Mouse (Mus musculus): ENCODE measurements around the gene Agrn. TPM values are rescaled to one million over a fixed set of nuclear protein-coding genes. Genes with fewer than 3 reads are reported as not detected.

Agrn gene
- polyA plus RNA-seq, 1 experiment from 2014 or later: 15.1 TPM

GRCm38 (mm10) chr4:156234021-156234501 lies 36.8 kb upstream of the Agrn start:
- Histone ChIP-seq H3K4me1 (replicated peaks; ENCODE audit: control insufficient read depth, insufficient read depth, low read length) (0 out of 2 replicates have a peak, but pooled peaks cover 4% of the 10 kb centered on the region), H3K9ac (ENCODE audit: low read depth, low read length) (peak overlapping the region; percentile 49), H3K4me3 (ENCODE audit: low read depth, low read length) (peak overlapping the region; percentile 77), H3K9me3 (ENCODE audit: control insufficient read depth) (no peaks in the 10 kb centered on the region), H3K27me3 (replicated peaks; ENCODE audit: control insufficient read depth, insufficient read depth, low read length) (no peaks in the 10 kb centered on the region), H3K27ac (ENCODE audit: low read depth, low read length) (no peak overlapping the region), H3K4me2 (replicated peaks; ENCODE audit: low read depth) (peak overlapping the region; percentile 94), H3K36me3 (ENCODE audit: control insufficient read depth, insufficient read depth) (peaks cover 27% of the 10 kb centered on the region)
- no peak for TF ChIP-seq CTCF (IDR thresholded peaks at IDR 0.05; ENCODE audit: low read depth)
- WGBS: 12% methylated on average over 17 of the region's 17 CpGs
- no peak for ATAC-seq

GRCm38 (mm10) chr4:156228393-156229024 lies 31.2 kb upstream of the Agrn start:
- Histone ChIP-seq H3K4me3 (ENCODE audit: low read depth, low read length) (peak overlapping the region; percentile 38), H3K4me1 (replicated peaks; ENCODE audit: control insufficient read depth, insufficient read depth, low read length) (0 out of 2 replicates have a peak, but pooled peaks cover 5% of the 10 kb centered on the region), H3K9me3 (ENCODE audit: control insufficient read depth) (no peaks in the 10 kb centered on the region), H3K36me3 (ENCODE audit: control insufficient read depth, insufficient read depth) (peaks cover 23% of the 10 kb centered on the region), H3K9ac (ENCODE audit: low read depth, low read length) (peak overlapping the region; percentile 8; the same call in 1 of the 2 replicates), H3K4me2 (replicated peaks; ENCODE audit: low read depth) (peak overlapping the region; percentile 71), H3K27me3 (replicated peaks; ENCODE audit: control insufficient read depth, insufficient read depth, low read length) (no peaks in the 10 kb centered on the region), H3K27ac (ENCODE audit: low read depth, low read length) (no peak overlapping the region)
- no peak for TF ChIP-seq CTCF (IDR thresholded peaks at IDR 0.05; ENCODE audit: low read depth)
- peak; percentile 64 for ATAC-seq
- 22% methylated on average over 12 of the region's 12 CpGs for WGBS

GRCm38 (mm10) chr4:156227752-156228392 lies 30.6 kb upstream of the Agrn start:
- Histone ChIP-seq H3K9me3 (ENCODE audit: control insufficient read depth) (no peaks in the 10 kb centered on the region), H3K4me3 (ENCODE audit: low read depth, low read length) (peak overlapping the region; percentile 38), H3K4me2 (replicated peaks; ENCODE audit: low read depth) (peak overlapping the region; percentile 71), H3K9ac (ENCODE audit: low read depth, low read length) (peak overlapping the region; percentile 8; the same call in 1 of the 2 replicates), H3K27me3 (replicated peaks; ENCODE audit: control insufficient read depth, insufficient read depth, low read length) (no peaks in the 10 kb centered on the region), H3K27ac (ENCODE audit: low read depth, low read length) (peak overlapping the region; percentile 50; the same call in 1 of the 2 replicates), H3K4me1 (replicated peaks; ENCODE audit: control insufficient read depth, insufficient read depth, low read length) (0 out of 2 replicates have a peak, but pooled peaks cover 5% of the 10 kb centered on the region), H3K36me3 (ENCODE audit: control insufficient read depth, insufficient read depth) (peaks cover 19% of the 10 kb centered on the region)
- WGBS: 29% methylated on average over 18 of the region's 18 CpGs
- ATAC-seq: peak; percentile 56
- no peak for TF ChIP-seq CTCF (IDR thresholded peaks at IDR 0.05; ENCODE audit: low read depth)

- no peak for ATAC-seq
- no peaks in the 10 kb centered on the region for H3K27me3 ChIP-seq (replicated peaks; ENCODE audit: control insufficient read depth, insufficient read depth, low read length)
- H3K4me2 ChIP-seq (replicated peaks; ENCODE audit: low read depth): no peak overlapping the region
- H3K27ac ChIP-seq (ENCODE audit: low read depth, low read length): no peak overlapping the region
- no peak overlapping the region for H3K9ac ChIP-seq (ENCODE audit: low read depth, low read length)
- 50% methylated on average over 2 of the region's 2 CpGs for WGBS
- no peak overlapping the region for H3K4me3 ChIP-seq (ENCODE audit: low read depth, low read length)
- peaks cover 13% of the 10 kb centered on the region; the same call in 1 of the 2 replicates for H3K36me3 ChIP-seq (ENCODE audit: control insufficient read depth, insufficient read depth)
- no peaks in the 10 kb centered on the region for H3K9me3 ChIP-seq (ENCODE audit: control insufficient read depth)
- no peak for TF ChIP-seq CTCF (IDR thresholded peaks at IDR 0.05; ENCODE audit: low read depth)
- 0 out of 2 replicates have a peak, but pooled peaks cover 5% of the 10 kb centered on the region for H3K4me1 ChIP-seq (replicated peaks; ENCODE audit: control insufficient read depth, insufficient read depth, low read length)
Observed at GRCm38 (mm10) chr4:156224276-156224675, 27.0 kb upstream of the Agrn start.

- Histone ChIP-seq H3K36me3 (ENCODE audit: control insufficient read depth, insufficient read depth) (peaks cover 13% of the 10 kb centered on the region; the same call in 1 of the 2 replicates), H3K27ac (ENCODE audit: low read depth, low read length) (no peak overlapping the region), H3K4me3 (ENCODE audit: low read depth, low read length) (no peak overlapping the region), H3K9me3 (ENCODE audit: control insufficient read depth) (no peaks in the 10 kb centered on the region), H3K9ac (ENCODE audit: low read depth, low read length) (no peak overlapping the region), H3K4me2 (replicated peaks; ENCODE audit: low read depth) (no peak overlapping the region), H3K27me3 (replicated peaks; ENCODE audit: control insufficient read depth, insufficient read depth, low read length) (no peaks in the 10 kb centered on the region), H3K4me1 (replicated peaks; ENCODE audit: control insufficient read depth, insufficient read depth, low read length) (no peaks in the 10 kb centered on the region)
- TF ChIP-seq CTCF (IDR thresholded peaks at IDR 0.05; ENCODE audit: low read depth): no peak
- ATAC-seq: no peak
- WGBS: 91% methylated on average over 11 of the region's 11 CpGs
Observed at GRCm38 (mm10) chr4:156219936-156220335, 22.6 kb upstream of the Agrn start.

GRCm38 (mm10) chr4:156217838-156218237 lies 20.6 kb upstream of the Agrn start:
- H3K9ac ChIP-seq (ENCODE audit: low read depth, low read length): no peak overlapping the region
- TF ChIP-seq CTCF (IDR thresholded peaks at IDR 0.05; ENCODE audit: low read depth): no peak
- H3K9me3 ChIP-seq (ENCODE audit: control insufficient read depth): no peaks in the 10 kb centered on the region
- no peaks in the 10 kb centered on the region for H3K4me1 ChIP-seq (replicated peaks; ENCODE audit: control insufficient read depth, insufficient read depth, low read length)
- H3K4me3 ChIP-seq (ENCODE audit: low read depth, low read length): no peak overlapping the region
- H3K4me2 ChIP-seq (replicated peaks; ENCODE audit: low read depth): no peak overlapping the region
- peaks cover 13% of the 10 kb centered on the region; the same call in 1 of the 2 replicates for H3K36me3 ChIP-seq (ENCODE audit: control insufficient read depth, insufficient read depth)
- no peak overlapping the region for H3K27ac ChIP-seq (ENCODE audit: low read depth, low read length)
- no peak for ATAC-seq
- WGBS: 81% methylated on average over 16 of the region's 16 CpGs
- H3K27me3 ChIP-seq (replicated peaks; ENCODE audit: control insufficient read depth, insufficient read depth, low read length): no peaks in the 10 kb centered on the region
